Mouse (Mus musculus): ENCODE results near the gene Itga6. TPM values are rescaled to one million over a fixed set of nuclear protein-coding genes. Genes with fewer than 3 reads are reported as not detected.

Itga6 gene
- polyA plus RNA-seq, 1 experiment from 2014 or later = 32.1 TPM

DNA sequence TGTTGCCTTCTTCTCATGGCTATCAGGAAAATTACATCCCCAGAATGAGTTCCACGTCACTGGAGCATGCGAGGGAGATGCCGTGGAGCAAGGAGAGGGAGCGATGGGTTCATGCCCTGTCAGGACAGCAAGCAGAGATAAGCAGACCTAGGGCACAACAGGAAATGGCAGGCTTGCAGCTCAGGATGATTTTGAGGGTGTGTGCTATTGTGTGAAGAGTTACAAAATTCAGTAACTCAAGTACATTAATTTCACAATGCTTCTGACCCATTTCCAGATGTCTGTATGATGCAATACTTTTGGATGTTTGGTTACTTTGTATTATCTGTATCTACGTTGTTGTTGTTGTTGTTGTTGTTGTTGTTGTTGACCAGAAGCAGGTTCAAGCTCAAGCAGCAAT is 22.5 kb upstream of the Itga6 start:
- H3K4me3 ChIP-seq (ENCODE audit: low read depth, low read length) = no peak overlapping the region
- no peaks in the 10 kb centered on the region for H3K4me1 ChIP-seq (replicated peaks; ENCODE audit: control insufficient read depth, insufficient read depth, low read length)
- no peaks in the 10 kb centered on the region for H3K27me3 ChIP-seq (replicated peaks; ENCODE audit: control insufficient read depth, insufficient read depth, low read length)
- no peak for ATAC-seq
- TF ChIP-seq CTCF (IDR thresholded peaks at IDR 0.05; ENCODE audit: low read depth) = no peak
- no peak overlapping the region for H3K27ac ChIP-seq (ENCODE audit: low read depth, low read length)
- no peaks in the 10 kb centered on the region for H3K36me3 ChIP-seq (ENCODE audit: control insufficient read depth, insufficient read depth)
- 80% methylated on average over 5 of the region's 5 CpGs for WGBS
- H3K9ac ChIP-seq (ENCODE audit: low read depth, low read length) = no peak overlapping the region
- H3K9me3 ChIP-seq (ENCODE audit: control insufficient read depth) = no peaks in the 10 kb centered on the region
- no peak overlapping the region for H3K4me2 ChIP-seq (replicated peaks; ENCODE audit: low read depth)

DNA sequence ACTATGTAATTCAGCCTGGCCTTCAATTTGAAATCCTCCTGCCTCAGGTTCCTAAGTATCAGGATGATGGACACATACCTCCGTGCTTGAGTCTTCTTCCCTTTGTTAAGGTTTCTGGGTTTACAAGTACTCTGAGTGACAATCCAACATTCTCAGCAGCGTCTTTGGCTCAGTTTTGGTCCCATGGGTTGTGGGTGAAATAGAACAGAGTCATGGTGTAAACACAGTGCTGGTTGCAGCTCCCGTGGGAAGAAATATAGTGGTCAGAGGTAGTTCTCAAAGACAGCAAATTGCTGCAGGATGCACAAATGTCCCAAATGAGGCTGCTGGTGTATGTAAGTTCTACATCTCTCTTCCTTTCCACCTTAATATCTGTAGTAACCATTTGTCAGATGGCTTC is 21.8 kb upstream of the Itga6 start:
- H3K36me3 ChIP-seq (ENCODE audit: control insufficient read depth, insufficient read depth) = no peaks in the 10 kb centered on the region
- 0 out of 2 replicates have a peak overlapping the region, but pooled peaks have one; percentile 3 for H3K9ac ChIP-seq (ENCODE audit: low read depth, low read length)
- no peaks in the 10 kb centered on the region for H3K4me1 ChIP-seq (replicated peaks; ENCODE audit: control insufficient read depth, insufficient read depth, low read length)
- H3K9me3 ChIP-seq (ENCODE audit: control insufficient read depth) = no peaks in the 10 kb centered on the region
- H3K27ac ChIP-seq (ENCODE audit: low read depth, low read length) = no peak overlapping the region
- H3K27me3 ChIP-seq (replicated peaks; ENCODE audit: control insufficient read depth, insufficient read depth, low read length) = no peaks in the 10 kb centered on the region
- TF ChIP-seq CTCF (IDR thresholded peaks at IDR 0.05; ENCODE audit: low read depth) = no peak
- H3K4me3 ChIP-seq (ENCODE audit: low read depth, low read length) = no peak overlapping the region
- WGBS = 74% methylated on average over 3 of the region's 3 CpGs
- H3K4me2 ChIP-seq (replicated peaks; ENCODE audit: low read depth) = no peak overlapping the region
- no peak for ATAC-seq

DNA sequence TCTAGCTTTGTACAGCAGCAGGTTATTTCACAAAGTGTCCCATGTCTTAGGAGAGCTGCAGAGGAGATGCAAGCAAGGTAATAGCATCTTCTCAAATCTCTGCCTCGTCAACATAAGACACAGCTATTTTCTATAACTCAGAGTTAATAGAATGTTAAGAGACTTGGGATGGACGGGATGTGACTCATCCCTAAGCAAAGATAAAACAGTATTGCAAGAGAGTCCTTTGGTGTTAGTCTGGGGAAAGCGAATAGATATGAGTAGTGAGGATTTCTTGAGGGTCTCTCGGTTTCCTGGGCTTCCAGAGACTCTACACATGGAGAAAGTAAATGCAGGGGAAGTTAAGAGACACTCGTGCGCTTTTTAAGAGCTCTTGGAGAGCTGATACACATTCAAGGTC is 21.4 kb upstream of the Itga6 start:
- no peaks in the 10 kb centered on the region for H3K27me3 ChIP-seq (replicated peaks; ENCODE audit: control insufficient read depth, insufficient read depth, low read length)
- TF ChIP-seq CTCF (IDR thresholded peaks at IDR 0.05; ENCODE audit: low read depth) = no peak
- no peaks in the 10 kb centered on the region for H3K36me3 ChIP-seq (ENCODE audit: control insufficient read depth, insufficient read depth)
- no peaks in the 10 kb centered on the region for H3K4me1 ChIP-seq (replicated peaks; ENCODE audit: control insufficient read depth, insufficient read depth, low read length)
- no peak overlapping the region for H3K27ac ChIP-seq (ENCODE audit: low read depth, low read length)
- H3K4me2 ChIP-seq (replicated peaks; ENCODE audit: low read depth) = no peak overlapping the region
- no peaks in the 10 kb centered on the region for H3K9me3 ChIP-seq (ENCODE audit: control insufficient read depth)
- H3K4me3 ChIP-seq (ENCODE audit: low read depth, low read length) = no peak overlapping the region
- no peak for ATAC-seq
- H3K9ac ChIP-seq (ENCODE audit: low read depth, low read length) = 0 out of 2 replicates have a peak overlapping the region, but pooled peaks have one; percentile 3
- WGBS = 62% methylated on average over 6 of the region's 6 CpGs

DNA sequence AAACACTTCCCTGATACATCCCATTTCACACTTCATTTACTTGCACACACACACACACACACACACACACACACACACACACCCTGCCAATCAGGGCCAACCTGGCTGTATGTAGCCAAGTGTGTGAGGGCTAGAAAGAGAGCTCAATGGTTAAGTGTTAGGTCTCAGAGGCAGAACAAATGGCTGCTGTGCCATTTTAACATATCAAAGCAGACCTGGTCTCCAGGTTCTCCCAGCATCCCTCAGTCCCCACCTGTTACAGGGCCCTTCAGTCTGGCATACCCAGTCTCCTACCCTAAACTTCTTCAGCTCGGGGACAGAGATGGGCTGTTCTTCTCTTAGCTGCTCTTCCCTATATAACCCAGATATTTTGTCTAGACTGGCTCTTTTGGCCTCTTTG is 20.0 kb upstream of the Itga6 start:
- H3K27me3 ChIP-seq (replicated peaks; ENCODE audit: control insufficient read depth, insufficient read depth, low read length) = no peaks in the 10 kb centered on the region
- no peaks in the 10 kb centered on the region for H3K4me1 ChIP-seq (replicated peaks; ENCODE audit: control insufficient read depth, insufficient read depth, low read length)
- ATAC-seq = no peak
- H3K27ac ChIP-seq (ENCODE audit: low read depth, low read length) = no peak overlapping the region
- no peak for TF ChIP-seq CTCF (IDR thresholded peaks at IDR 0.05; ENCODE audit: low read depth)
- H3K9me3 ChIP-seq (ENCODE audit: control insufficient read depth) = no peaks in the 10 kb centered on the region
- no peak overlapping the region for H3K4me2 ChIP-seq (replicated peaks; ENCODE audit: low read depth)
- H3K9ac ChIP-seq (ENCODE audit: low read depth, low read length) = no peak overlapping the region
- no peaks in the 10 kb centered on the region for H3K36me3 ChIP-seq (ENCODE audit: control insufficient read depth, insufficient read depth)
- WGBS = 86% methylated on average over 1 of the region's 1 CpGs
- no peak overlapping the region for H3K4me3 ChIP-seq (ENCODE audit: low read depth, low read length)

DNA sequence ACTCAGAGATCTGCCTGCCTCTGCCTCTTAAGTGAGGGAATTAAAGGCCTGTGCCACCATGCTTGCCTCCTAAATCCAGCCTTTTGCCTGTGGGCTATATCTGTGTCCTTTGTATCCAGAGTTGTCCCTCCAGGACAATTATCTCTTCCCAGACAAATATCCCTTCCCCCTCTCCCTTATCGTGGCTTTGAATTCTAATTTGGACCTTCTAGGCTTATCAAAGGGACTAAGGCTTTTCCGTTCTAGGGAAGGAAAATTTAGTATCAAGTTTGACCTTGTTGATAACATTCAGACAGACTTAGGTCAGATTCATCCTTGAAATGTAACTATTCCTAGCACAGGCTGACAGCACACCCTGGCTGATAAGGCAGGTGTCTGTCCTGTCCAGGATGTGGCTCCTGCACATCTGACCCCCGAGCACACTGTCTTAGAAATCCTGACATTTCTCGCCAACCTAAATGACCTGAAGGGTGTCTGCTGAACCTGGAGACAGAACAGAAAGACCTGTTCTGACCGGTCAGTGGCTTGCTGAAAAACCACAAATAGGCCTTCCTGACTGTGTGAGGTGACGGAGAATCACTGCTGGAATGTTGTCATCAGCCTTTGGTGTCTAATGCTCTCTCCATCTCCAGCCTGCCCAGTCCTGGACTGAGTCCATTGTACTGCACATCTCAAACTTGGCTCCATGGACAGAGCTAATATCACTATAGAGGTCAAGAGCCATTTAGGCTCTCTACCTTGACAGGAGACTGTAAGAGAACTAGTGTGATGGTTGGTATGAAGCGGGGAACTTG is 18.3 kb upstream of the Itga6 start:
- ATAC-seq = no peak

DNA sequence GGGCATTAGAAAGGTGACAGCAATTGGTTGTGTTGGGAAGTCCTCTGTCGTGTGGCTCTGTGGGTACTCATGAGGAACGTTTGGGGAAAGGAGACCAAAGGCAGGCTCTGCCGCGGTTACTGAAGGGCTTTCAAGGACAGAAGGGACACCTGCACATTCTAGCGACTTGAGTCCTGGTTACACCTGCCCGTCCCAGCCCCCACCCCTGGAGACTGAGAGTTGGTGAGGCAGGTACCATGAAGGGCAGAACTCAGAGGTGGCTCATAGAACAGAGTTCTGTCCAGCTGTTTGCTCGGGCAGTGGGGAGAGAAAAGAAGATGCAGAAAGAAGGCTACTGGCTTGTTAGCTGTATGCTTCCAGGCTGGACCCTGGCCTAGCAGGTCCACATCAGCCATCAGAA is 17.1 kb upstream of the Itga6 start:
- WGBS = 77% methylated on average over 7 of the region's 7 CpGs
- no peak overlapping the region for H3K4me3 ChIP-seq (ENCODE audit: low read depth, low read length)
- no peaks in the 10 kb centered on the region for H3K36me3 ChIP-seq (ENCODE audit: control insufficient read depth, insufficient read depth)
- H3K9ac ChIP-seq (ENCODE audit: low read depth, low read length) = no peak overlapping the region
- TF ChIP-seq CTCF (IDR thresholded peaks at IDR 0.05; ENCODE audit: low read depth) = no peak
- no peaks in the 10 kb centered on the region for H3K9me3 ChIP-seq (ENCODE audit: control insufficient read depth)
- ATAC-seq = no peak
- H3K27me3 ChIP-seq (replicated peaks; ENCODE audit: control insufficient read depth, insufficient read depth, low read length) = no peaks in the 10 kb centered on the region
- no peak overlapping the region for H3K4me2 ChIP-seq (replicated peaks; ENCODE audit: low read depth)
- H3K27ac ChIP-seq (ENCODE audit: low read depth, low read length) = no peak overlapping the region
- no peaks in the 10 kb centered on the region for H3K4me1 ChIP-seq (replicated peaks; ENCODE audit: control insufficient read depth, insufficient read depth, low read length)

More for the DNA sequence above, 18.3 kb upstream of the Itga6 start:
- no peaks in the 10 kb centered on the region for H3K9me3 ChIP-seq (ENCODE audit: control insufficient read depth)
- no peaks in the 10 kb centered on the region for H3K36me3 ChIP-seq (ENCODE audit: control insufficient read depth, insufficient read depth)
- no peaks in the 10 kb centered on the region for H3K4me1 ChIP-seq (replicated peaks; ENCODE audit: control insufficient read depth, insufficient read depth, low read length)
- 89% methylated on average over 7 of the region's 7 CpGs for WGBS
- H3K4me2 ChIP-seq (replicated peaks; ENCODE audit: low read depth) = no peak overlapping the region
- H3K27me3 ChIP-seq (replicated peaks; ENCODE audit: control insufficient read depth, insufficient read depth, low read length) = no peaks in the 10 kb centered on the region
- no peak overlapping the region for H3K4me3 ChIP-seq (ENCODE audit: low read depth, low read length)
- no peak overlapping the region for H3K9ac ChIP-seq (ENCODE audit: low read depth, low read length)
- TF ChIP-seq CTCF (IDR thresholded peaks at IDR 0.05; ENCODE audit: low read depth) = no peak
- no peak overlapping the region for H3K27ac ChIP-seq (ENCODE audit: low read depth, low read length)

Measured in intestine, postnatal 0 days (tissue).